Mouse (Mus musculus) embryo, embryonic 11.5 days (tissue): ENCODE data around the gene Opa3.
"Not testable (repeated sequence)": the region's sequence is repeated elsewhere in the genome, so short reads cannot be mapped to it uniquely, and the experiment has no call there.

Source experiments
- DNase-seq: peaks from one replicate; pipeline ENCODE4 v3.0.0-alpha.2; 2012; ENCODE audit warnings: low read depth, low spot score

The Opa3 gene

GRCm38 (mm10) chr7:19279581-19280114 lies 51.5 kb downstream of the Opa3 start, which contains the start of gene Ppm1n:
Gene Ppm1n (minus strand): TSS chr7:19280064.
- DNase-seq, result no peak

DNA sequence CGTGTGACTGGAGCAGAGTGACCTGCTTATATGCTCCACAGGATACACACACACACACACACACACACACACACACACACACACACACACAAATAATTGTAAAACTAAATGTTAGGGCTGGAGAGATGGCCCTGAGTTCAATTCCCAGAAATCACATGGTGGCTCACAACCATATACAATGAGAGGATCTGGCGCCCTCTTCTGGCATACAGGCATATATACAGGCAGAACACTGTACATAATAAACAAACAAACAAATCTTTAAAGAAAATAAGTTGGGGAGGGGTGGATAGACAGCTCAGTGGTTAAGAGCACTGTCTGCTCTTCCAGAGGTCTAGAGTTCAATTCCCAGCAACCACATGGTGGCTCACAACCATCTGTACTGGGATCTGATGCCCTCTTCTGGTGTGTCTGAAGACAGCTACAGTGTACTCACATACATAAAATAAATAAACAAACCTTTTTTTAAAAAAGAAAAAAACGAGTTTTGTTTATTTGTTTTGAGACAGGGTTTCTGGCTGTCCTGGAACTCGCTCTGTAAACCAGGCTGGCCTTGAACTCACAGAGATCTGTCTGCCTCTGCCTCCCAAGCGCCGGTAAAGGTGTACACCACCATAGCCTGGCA lies 53.7 kb downstream of the Opa3 start:
- DNase-seq, result not testable (repeated sequence)

DNA sequence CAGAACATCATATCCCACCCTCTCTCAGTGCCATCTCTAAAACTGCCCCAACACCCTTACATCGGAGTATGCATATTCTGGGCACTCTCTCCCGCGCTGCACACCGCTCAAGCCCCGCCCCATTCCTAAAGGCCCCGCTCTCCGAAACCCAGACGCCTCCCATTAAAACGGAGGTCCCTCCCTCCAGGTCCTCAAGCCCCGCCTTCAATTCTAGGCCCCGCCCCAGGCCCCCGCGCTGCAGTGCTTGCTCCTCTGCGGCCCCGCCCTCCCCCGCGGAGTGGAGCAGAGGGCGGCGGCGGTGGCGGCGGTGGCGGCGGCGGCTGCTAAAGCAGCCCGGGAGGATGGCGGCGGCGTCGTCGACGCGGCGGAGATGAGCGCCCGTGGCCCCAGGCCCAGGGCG lies 54.3 kb downstream of the Opa3 start, which contains the start of gene Rtn2:
TSS of gene Rtn2 (plus strand) at position 240 of the 400 bp plus-strand sequence.
- DNase-seq, result no peak

- no peak for DNase-seq
Measured at GRCm38 (mm10) chr7:19282791-19283405, 54.8 kb downstream of the Opa3 start.

DNA sequence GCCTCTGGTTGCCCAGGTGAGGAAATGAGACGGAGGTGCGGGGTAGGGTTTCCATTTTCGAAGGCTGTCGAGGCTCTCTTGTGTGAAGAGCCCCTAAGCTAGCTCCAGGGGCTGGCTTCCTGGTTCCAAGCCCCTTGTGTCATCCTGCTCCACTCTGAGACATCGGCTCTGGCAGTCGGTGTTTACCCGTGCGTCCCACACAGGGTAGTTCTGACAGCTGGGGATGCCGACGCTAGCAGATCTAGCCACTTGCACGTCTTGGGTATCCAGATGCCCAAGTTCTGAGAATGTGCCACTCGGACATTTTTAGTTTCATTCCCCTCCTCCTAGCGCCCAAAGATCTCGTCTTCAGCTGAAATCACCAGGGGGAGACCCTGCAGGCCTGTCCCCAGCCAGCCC lies 55.3 kb downstream of the Opa3 start:
- no peak for DNase-seq

GRCm38 (mm10) chr7:19284763-19285162 lies 56.6 kb downstream of the Opa3 start:
- no peak for DNase-seq

DNA sequence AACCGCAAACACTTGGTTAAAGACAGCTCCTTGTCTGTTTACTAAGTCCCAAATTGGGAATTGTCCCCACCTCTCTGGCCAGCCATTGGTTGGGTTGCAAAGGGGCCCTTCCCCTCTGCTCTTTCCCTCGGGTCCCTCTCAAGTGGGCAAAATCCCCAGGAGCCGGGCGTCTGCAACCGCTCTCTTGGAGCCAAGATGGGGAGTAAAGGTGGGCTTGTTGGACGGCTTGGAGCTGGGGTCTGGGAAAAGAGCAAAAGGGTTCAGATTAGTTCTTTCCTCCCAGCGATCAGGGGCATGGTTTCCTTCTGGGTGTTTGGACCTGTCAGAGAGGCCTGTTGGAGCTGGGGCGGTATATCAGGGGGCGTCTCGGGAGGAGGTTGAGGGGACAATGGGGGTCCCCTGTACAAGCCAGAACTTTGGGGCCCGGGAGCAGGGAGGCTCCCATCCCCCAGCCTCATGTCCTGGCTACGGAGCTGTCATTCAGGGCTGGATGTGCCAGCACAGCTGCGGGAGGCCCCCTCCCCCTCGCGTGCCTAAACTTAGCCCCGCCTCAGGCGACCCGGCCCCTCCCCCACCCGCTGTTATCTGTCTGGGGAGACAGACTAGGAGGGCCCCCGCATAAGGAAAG lies 62.9 kb downstream of the Opa3 start:
- no peak for DNase-seq

DNA sequence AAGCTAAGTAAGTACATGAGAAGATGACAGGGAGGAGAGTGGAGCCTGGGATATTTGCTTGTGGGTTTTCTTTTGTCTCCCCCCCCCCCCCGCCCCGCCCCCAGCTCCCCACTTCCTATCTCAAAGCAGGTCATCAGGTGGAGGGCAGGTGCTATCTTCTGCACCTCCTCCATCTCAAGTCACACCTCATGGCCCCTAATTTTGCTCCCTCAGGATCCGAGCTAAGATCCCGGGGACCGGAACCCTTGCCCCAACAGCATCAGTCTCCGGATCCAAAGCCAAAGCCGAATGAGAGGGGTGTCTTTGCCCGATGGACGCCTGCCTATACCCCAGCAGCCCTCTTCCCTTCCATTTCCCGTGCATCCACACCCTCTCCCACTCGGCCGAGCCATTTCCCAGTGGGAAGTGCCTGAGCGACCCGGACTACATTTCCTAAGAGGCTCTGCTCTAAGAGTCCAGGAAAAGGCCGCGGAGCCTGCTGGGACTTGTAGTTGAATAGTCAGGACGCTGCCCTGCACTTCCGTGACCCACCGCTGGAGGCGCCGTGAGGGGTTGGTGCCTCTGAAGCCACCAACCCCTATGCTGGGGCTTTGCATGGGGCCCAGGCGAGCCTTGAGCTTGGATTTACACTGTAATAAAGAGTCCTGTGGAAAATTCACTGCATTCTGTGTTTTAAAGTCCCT lies 67.5 kb downstream of the Opa3 start:
- DNase-seq, result peak; percentile 87

- DNase-seq, result no peak
Measured at GRCm38 (mm10) chr7:19297034-19297433, 68.9 kb downstream of the Opa3 start.

GRCm38 (mm10) chr7:19297794-19298193 lies 69.7 kb downstream of the Opa3 start:
- DNase-seq, result no peak

DNA sequence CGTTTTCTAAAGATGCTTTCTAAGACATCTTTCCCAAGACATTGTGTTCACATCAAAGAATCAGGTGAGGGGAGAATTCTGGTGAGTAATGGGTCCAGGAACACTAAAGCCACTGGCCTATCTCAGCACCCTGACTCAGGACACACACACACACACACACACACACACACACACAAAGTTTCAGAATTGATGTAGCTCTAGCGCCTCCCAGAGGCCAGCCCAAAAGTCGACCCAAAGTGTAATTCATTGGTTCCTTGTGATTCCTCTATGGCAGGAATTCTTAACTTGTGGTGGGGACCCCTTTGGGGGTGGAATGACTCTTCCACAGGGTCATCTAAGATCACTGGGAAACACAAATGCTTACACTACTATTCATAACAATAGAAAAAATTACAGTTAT lies 71.1 kb downstream of the Opa3 start:
- DNase-seq, result no peak

DNA sequence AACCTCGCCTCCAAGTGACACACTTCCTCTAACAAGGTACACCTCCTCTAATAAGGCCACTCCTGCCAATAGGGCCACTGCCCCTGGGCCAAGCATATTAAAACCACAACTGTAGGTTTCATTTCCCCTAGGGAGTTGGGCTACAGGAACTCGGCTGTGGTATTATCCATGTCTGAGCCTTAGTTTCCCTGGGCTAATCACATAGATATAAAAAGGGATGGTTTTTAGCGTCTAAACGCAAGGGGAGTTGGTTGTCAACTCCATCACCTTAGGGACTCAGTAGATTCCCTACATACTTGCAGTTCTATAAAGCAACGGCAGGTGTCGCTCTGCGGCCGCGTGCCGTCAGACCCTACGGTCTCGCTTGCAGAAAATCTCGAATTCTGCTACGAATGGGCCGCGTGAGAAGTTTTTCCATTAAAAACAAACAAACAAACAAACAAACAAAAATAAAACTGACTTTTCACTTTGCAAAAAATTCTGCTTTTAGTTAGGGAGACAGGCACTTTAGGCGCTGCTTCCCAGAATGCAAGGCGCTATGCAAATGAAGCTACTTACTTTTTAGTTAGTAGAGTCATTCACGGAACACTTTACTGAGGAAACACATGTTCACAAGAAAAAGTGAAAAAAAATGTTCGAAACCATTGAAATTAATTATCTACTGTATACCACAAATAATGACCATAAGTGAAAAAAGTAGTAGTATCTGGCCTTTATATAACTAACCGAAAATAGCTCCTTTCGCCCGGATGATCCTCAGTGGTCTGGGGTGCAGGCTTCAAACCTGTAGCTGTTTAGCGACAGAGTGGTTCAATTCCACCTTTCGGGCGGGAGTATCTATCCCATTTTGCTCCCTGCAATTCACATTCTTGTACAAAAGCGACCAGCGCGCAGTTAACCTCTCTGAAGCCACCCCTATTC lies 72.6 kb downstream of the Opa3 start:
- DNase-seq, result peak; percentile 76

DNA sequence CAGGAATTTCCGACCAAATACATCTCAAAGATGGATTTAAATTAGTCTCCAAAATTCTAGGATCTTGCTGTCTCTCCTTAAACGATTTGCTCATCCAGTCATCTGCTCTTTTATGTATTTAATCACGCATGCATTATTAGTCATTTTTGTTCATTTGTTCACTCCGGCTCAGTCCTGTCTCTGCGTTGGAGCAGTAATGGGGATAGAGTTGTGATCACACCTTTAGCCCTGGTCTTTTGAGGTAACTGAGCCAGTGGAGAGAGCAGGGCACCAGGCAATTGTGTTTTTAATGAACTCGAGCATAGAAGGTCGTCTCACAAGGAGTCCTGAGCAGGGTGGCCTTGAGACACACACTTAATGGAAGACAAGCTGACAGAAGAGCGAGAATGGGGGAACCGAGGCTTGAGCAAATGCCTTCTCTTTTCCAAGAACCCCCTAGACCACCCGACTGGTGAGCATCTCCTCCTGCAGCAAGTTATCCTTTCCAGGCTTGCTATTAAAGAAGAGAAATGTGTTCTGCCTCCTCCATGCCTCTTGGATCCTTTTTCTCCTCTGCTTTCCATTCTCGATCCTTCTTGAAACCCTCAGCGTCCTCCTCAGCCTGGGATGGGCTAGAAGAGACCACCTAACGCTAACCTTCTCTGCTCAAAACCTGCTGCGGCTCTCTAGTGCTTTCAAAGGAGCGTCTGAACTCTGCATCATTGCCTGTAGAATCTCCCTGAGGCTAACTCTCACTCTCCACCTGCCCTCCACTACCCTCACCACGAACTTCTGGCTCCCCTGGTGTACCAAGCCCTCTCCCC lies 73.5 kb downstream of the Opa3 start:
- no peak for DNase-seq

- no peak for DNase-seq
Measured at GRCm38 (mm10) chr7:19302264-19303045, 74.3 kb downstream of the Opa3 start.

DNA sequence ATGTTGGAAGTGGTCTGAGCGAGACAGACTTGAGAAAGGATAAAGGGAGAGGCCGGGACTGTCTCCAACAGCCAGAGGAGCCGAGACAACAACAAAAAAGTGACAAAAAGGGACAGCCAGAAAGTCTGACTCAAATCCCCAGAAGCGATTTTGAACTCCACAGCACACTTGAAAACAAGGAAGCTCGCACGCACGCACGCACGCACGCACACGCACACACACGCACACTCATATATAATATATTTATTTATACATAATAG lies 74.8 kb downstream of the Opa3 start:
- DNase-seq, result no peak

DNA sequence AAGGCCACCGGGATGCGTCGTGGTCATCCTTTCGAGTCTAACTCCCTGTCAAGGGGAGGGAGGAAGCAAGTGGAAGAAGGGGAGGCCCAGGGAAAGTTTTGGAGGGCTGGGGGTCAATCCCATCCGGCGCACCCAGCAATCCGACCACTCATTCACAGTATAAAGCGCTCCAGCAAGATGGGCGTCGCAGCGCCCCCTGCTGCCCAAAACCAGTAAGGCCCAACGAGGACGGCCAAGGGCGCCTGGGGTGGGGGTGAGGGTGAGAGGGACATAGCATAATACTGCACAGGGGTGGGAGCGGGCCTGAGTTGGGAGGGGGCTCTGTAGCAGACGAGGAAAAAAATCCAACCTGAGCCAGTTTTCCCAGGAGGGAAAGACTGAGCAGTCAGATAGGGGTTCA lies 75.6 kb downstream of the Opa3 start:
- DNase-seq, result no peak

GRCm38 (mm10) chr7:19304501-19305412 lies 76.6 kb downstream of the Opa3 start:
- no peak for DNase-seq

GRCm38 (mm10) chr7:19305413-19305735 lies 77.2 kb downstream of the Opa3 start:
- no peak for DNase-seq
